Mouse (Mus musculus): ENCODE data around the gene Ggact.

Ggact gene

DNA sequence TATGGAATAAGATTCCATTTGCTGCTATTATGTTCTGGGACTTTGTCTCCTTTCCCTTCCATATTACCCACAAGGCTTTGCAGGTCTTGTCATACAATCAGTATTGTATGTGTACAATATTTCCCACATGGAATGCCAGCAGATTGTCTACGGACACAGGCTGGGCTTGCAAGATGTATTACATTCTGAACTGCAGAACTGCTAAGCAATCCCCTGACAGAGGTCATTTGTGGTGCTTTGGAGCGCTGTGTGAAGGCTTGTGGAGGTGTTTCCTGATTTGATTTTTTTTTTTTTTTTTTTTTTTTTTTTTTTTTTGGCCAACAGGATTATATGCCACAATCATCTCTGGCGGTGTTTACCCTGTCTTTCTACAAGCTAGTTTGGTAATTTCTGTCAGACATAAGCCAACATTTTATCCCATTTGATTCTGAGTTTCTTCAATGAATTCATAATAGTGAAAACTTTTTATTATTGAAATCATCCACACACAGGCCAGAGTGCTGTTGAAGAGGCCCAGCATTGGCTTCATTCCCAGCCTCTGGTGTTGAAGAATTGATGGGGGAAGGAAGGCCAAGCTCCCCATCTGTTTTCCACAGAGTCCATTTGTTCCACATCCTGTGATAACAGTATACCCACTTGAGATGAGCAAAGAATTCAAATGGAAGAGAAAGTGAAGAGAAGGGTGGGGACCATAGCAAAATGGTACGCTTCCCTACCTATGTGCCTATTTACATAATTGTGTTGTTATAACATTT is 45.8 kb downstream of the Ggact start:
- DNase-seq (ENCODE audit: low spot score) = no peak

GRCm38 (mm10) chr14:122865462-122866129 is 48.0 kb downstream of the Ggact start:
- DNase-seq (ENCODE audit: low spot score) = no peak

GRCm38 (mm10) chr14:122862623-122863022 is 50.9 kb downstream of the Ggact start:
- no peak for DNase-seq (ENCODE audit: low spot score)

GRCm38 (mm10) chr14:122859792-122860191 is 53.8 kb downstream of the Ggact start:
- DNase-seq (ENCODE audit: low spot score) = no peak

DNA sequence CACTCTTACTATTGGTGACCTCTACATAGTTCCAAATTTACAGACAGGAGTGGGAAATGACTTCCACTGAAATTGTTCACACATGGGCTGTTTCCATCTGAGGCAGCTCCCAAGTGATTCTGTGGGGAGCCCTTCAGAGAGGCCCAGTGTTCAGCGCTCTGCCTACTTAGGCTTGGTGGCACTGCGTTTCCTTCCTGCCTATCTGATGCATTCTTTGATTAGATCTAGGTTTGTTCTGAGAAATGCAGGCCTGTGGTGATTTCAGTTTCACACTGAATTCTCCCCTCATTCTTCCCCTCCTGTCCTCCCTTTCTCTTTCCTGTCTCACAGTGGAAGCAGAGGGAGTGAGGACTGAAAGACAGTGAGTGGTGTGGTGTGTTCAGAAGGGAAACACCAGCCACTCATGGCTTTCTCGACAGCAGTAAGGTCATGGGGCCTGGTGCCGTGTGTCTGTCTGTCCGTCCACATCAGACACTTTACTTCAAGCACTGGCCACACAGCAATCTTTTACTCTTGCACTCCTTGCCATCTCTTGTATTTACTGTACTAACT is 61.0 kb downstream of the Ggact start:
- DNase-seq (ENCODE audit: low spot score) = no peak

GRCm38 (mm10) chr14:122837018-122837417 is 76.5 kb downstream of the Ggact start:
- DNase-seq (ENCODE audit: low spot score) = no peak

- DNase-seq (ENCODE audit: low spot score) = no peak
Observed at GRCm38 (mm10) chr14:122836221-122836620, 77.3 kb downstream of the Ggact start.

DNA sequence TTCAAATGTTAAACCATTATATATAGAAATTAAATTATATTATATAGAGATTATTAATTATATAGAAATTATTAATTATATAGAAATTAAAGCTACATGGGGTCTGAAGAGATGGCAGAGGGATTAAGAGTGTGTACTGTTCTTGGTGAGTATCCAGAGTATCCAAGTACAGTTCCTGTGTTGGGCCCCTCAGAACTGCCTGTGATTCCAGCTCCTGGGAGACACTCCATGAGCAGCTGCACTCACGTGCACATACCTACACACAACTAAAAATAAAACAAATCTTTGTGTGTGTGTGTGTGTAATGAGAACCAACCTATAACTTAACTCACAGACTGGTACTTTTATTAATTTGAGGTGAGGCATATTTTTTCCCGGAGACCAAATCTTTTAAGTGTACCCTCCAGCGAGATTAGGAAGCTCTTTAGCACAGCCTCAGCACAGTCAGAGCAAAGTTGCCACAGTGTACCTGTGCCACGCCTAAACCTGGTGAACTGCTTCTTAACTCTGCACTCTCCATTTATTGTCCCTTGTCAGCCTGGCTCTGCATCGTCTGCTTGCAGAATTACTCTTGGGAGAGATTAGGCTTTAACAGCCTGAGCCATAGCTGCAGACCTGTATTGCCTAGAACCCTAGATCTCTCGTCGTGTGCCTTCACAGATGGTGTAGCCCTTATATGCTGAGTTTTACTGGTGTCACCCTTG is 77.9 kb downstream of the Ggact start:
- DNase-seq (ENCODE audit: low spot score) = no peak

- no peak for DNase-seq (ENCODE audit: low spot score)
Observed at GRCm38 (mm10) chr14:122834753-122835152, 78.8 kb downstream of the Ggact start.

DNA sequence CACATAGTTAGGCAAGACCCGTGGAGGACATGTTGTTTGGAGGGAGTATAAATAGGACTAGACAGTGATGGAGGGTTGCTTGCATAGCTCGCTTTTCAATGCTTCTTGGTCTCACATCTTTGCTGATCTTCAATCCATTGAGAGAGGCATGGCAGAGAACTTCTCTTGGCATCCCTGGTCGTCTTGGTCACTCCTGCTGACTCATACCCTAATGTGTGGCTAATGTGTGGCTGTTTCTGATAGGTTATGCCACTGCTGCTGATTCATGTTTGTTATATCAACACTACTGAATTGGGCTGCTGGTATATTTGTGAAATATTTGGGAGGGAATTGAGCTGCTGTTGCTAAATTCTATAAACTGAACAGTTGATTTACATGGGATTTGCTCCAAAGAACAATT is 79.9 kb downstream of the Ggact start:
- DNase-seq (ENCODE audit: low spot score) = no peak

DNA sequence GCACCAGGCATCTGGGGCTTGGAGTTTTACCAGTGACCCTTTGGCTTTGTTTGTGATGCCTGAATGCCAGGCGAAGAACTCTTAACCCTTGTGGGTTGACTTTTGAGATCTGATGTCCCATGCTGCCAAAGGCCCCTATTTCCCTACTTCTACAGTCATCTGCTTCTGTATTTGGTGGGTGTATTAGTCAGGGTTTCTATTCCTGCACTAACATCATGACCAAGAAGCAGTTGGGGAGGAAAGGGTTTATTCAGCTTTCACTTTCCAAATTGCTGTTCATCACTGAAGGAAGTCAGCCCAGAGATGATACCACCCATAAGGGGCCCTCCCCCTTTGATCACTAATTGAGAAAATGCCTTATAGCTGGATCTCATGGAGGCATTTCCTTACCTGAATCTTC is 83.1 kb downstream of the Ggact start:
- DNase-seq (ENCODE audit: low spot score) = no peak

DNA sequence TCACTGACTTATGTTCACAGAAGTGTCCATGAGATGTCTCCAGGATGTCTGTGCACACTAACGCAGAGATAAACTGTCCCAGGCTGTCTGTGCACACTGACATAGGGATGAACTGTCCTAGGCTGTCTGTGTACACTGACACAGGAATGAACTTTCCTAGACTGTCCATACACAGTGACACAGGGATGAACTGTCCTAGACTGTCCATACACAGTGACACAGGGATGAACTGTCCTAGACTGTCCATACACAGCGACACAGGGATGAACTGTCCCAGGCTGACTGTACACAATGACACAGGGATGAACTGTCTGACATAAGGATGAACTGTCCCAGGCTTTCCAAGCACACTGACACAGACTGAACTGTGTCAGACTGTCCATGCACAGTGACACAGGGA is 88.1 kb downstream of the Ggact start:
- DNase-seq (ENCODE audit: low spot score) = no peak

- no peak for DNase-seq (ENCODE audit: low spot score)
Observed at GRCm38 (mm10) chr14:122823791-122824190, 89.8 kb downstream of the Ggact start.

DNA sequence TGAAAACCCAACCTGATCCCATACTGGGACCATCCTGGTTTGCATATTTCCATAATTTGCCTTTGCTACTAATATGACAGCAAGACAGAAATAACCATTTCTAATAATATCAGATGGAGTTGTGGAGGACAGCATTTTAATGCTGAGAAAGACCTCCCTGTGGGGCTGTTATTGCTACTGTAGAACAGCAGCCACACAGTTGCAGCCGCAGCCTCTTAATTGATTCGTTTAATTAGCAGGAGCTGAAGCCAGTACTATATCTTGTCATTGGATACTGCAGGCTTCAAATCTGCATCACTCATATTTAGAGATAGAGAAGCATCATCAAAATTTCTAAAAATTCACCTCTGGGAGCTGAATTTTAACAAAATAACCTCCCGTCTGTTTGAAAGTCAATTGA is 92.6 kb downstream of the Ggact start:
- DNase-seq (ENCODE audit: low spot score) = no peak

DNA sequence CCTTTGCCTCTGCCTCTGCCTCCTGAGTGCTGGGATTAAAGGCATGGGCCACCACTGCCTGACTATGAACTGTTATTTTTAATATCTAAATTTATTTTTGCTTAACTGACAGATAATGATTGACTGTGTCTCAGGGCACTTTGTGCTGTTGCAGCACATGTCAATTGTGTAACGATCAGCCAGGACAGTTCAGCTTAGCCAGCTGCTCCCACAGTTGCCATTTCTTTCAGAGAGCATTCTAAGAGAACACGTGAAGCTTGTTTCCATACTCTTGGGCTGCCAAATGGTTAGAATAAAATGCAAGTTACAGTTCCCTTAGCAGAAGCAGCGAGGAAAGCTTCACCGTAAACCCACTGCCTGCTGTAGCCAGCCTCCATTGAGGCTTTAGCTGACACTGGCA is 113.3 kb downstream of the Ggact start:
- no peak for DNase-seq (ENCODE audit: low spot score)

GRCm38 (mm10) chr14:122793368-122793767 is 120.2 kb downstream of the Ggact start:
- no peak for DNase-seq (ENCODE audit: low spot score)

DNA sequence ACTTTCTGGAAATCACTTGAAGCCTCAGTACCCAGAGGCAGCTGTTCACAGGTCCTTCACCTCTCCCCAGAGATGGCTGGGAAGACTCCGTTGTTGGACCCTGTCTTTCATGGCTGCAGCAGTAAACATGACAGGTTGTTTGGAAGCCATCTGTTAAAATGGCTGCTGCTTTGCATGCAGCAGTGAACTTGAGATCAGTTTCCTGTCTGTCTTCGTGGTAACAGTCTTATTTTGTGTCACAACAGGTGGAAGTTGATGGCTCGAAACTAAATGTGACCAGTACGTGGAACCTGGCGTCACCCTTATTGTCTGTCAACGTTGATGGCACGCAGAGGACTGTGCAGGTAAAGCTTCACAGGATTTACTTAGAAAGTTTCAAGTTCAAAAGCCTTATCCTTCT is 123.4 kb downstream of the Ggact start:
- DNase-seq (ENCODE audit: low spot score) = no peak

DNA sequence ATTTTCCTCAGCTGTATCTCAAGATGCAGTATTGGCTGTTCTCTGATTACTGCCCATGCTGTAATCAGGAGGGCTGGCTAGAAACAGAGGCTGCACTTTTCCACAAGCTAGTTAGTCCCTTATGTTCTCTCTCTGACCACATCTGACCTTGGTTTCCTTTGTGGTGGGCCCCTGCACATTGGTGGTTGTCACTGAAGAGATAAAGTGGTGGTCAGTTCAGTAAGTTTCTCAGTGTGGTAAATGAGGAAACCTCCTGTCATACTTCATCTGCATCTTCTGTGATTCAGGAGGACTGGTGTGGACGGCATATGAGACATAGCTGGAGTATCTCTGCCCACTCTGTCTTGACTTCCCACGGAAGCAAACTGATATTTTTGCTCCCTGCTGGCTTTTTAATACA is 125.4 kb downstream of the Ggact start:
- DNase-seq (ENCODE audit: low spot score) = no peak

DNA sequence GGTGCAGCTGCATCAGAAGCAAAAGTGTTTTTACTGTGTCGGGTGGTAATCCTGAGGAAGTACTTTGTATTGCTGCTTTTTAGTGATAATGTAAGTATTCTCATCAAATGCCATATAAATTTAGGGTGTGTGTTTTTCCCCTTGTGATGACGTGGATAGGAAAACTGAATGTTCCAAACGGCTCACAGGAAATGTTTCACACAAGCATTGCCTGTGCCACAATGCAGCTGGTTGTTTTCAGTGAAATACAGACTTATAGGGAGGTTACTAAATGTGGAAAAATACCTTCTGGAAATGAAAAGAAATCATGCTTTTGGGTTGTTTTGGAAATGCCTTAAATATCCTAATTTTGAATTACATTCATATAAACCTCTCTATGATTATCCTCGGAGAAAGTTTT is 128.9 kb downstream of the Ggact start:
- no peak for DNase-seq (ENCODE audit: low spot score)

DNA sequence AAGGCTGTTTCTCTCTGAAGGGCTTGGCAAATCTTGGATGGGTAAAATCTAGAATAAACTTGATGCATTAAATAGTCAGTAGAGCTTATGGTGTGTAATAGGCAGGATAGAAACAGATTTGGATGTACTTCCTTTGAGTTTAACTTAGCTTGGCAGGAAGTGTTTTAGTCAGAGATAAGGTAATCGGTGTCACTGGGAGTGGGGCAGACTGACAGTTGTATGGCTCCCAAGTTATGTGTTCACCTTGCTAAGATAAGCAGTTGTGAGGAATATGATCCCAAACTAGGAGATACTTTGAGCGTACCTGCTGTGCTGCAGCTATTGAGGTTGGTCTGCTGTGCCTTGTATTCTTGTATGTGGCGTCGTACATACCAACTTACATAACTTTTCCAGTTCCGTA is 147.1 kb downstream of the Ggact start:
- no peak for DNase-seq (ENCODE audit: low spot score)

Measured in c-Kit-positive CD71-positive TER-119-positive erythroid progenitor cells, embryonic 14.5 days (primary cell).